Mouse (Mus musculus) lung, postnatal 0 days (tissue): ENCODE results near the gene Mybbp1a. TPM values are rescaled to one million over a fixed set of nuclear protein-coding genes. Genes with fewer than 3 reads are reported as not detected.

Source experiments
- ATAC-seq: fragments of 200-750 bp; cut with Nextera tagmentation; 2 replicates; pipeline ENCODE4 v1.8.0; 2017; ENCODE audit warnings: moderate library complexity
- DNase-seq: peaks from one replicate; pipeline ENCODE4 v3.0.0-alpha.2; 2016; ENCODE audit warnings: low spot score
- H3K27ac ChIP-seq: fragments of 300-500 bp; sonication (generic); 2 replicates; pipeline ENCODE4 v1.5.1; 2014; ENCODE audit warnings: antibody characterized with exemption, mild to moderate bottlenecking, low read length, mixed read lengths
- H3K27me3 ChIP-seq: fragments of 300-500 bp; sonication (generic); replicated peaks from 2 replicates; pipeline ENCODE4 v1.6.1; 2014; ENCODE audit warnings: low read length, mixed read lengths; ENCODE audit not compliant: insufficient read depth
- H3K36me3 ChIP-seq: fragments of 300-500 bp; sonication (generic); 2 replicates; pipeline ENCODE4 v1.6.1; 2014; ENCODE audit warnings: low read length, mixed read lengths; ENCODE audit not compliant: insufficient read depth
- H3K4me1 ChIP-seq: fragments of 300-500 bp; sonication (generic); 2 replicates; pipeline ENCODE4 v1.6.1; 2014; ENCODE audit warnings: antibody characterized with exemption, low read depth, low read length, mixed read lengths; ENCODE audit not compliant: insufficient read depth
- H3K4me2 ChIP-seq: fragments of 300-500 bp; sonication (generic); replicated peaks from 2 replicates; pipeline ENCODE4 v1.6.1; 2014; ENCODE audit warnings: low read depth, mild to moderate bottlenecking, low read length, moderate library complexity, mixed read lengths
- H3K4me3 ChIP-seq: fragments of 300-500 bp; sonication (generic); 2 replicates; pipeline ENCODE4 v1.5.1; 2014; ENCODE audit warnings: low read depth, low read length
- H3K9ac ChIP-seq: fragments of 300-500 bp; sonication (generic); replicated peaks from 2 replicates; pipeline ENCODE4 v1.6.1; 2014; ENCODE audit warnings: low read depth, mild to moderate bottlenecking
- H3K9me3 ChIP-seq: fragments of 300-500 bp; sonication (generic); 2 replicates; pipeline ENCODE4 v1.6.1; 2016; ENCODE audit warnings: low read length, mixed read lengths
- CTCF ChIP-seq: IDR thresholded peaks from 2 replicates; pipeline ENCODE4 v1.5.1; 2016; ENCODE audit warnings: antibody characterized with exemption, mild to moderate bottlenecking
- EP300 ChIP-seq: IDR thresholded peaks from 2 replicates; pipeline ENCODE4 v1.6.1; 2016; ENCODE audit warnings: antibody characterized with exemption, mild to moderate bottlenecking, control low read depth
- WGBS: fragments of 180-500 bp; shearing (Covaris S2); extraction: QIAGEN DNeasy Blood & Tissue Kit; methylation state at CpG from one replicate; pipeline ENCODE4 v1.1.7; 2014; 5-methylcytosine and 5-hydroxymethylcytosine counted together
- polyA plus RNA-seq: library from polyadenylated mRNA; unstranded; fragments of >200 nt; fragmentation: Nextera tagmentation; extraction: Ambion mirVana; gene quantifications from 2 replicates; pipeline ENCODE4 v1.2.1, GENCODE M21; 2015

Mybbp1a gene
- polyA plus RNA-seq, 1 experiment from 2014 or later, result 44.3 TPM

DNA sequence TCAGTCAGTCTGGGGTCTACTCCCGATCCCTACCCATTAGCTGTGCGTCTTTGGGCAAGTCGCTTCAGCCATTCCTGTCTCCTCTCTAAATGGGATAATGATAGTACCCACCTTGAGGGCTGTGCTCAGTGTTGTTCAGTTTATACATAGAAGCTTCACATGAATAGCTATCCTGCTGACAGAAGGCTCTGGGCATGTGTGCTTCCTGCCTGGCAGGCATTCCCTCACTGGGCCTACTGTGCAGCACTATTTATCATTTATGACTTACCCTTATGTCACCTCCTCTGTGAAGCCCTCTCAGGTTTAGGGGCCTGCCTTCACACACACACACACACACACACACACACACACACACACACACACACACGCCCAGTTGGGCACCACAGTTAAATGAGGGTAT is 59.0 kb downstream of the Mybbp1a start:
- WGBS, result 85% methylated on average over 4 of the region's 4 CpGs
- H3K9ac ChIP-seq, result no peak overlapping the region

More for the DNA sequence above, 59.0 kb downstream of the Mybbp1a start:
- no peaks in the 10 kb centered on the region for H3K9me3 ChIP-seq
- H3K4me3 ChIP-seq, result no peak overlapping the region
- H3K4me1 ChIP-seq, result no peaks in the 10 kb centered on the region
- TF ChIP-seq EP300 (no peak), CTCF (no peak)
- H3K36me3 ChIP-seq, result no peaks in the 10 kb centered on the region
- no peak for ATAC-seq
- H3K27ac ChIP-seq, result no peak overlapping the region
- no peaks in the 10 kb centered on the region for H3K27me3 ChIP-seq
- no peak for DNase-seq
- H3K4me2 ChIP-seq, result no peak overlapping the region

Other genes starting within 250 kb of the Mybbp1a start
- gene Gm43951, start 234.5 kb upstream of the Mybbp1a start, polyA plus RNA-seq, result 0.06 TPM in 1 of 2 replicates, not detected in the other
- 9.2 and 11.5 TPM in 2 replicates for gene 4933427D14Rik, start 233.9 kb upstream of the Mybbp1a start, polyA plus RNA-seq
- 156 and 166 TPM in 2 replicates for gene Txndc17, start 233.8 kb upstream of the Mybbp1a start, polyA plus RNA-seq
- gene Med31, start 225.8 kb upstream of the Mybbp1a start, polyA plus RNA-seq, result 50.3 and 50.7 TPM in 2 replicates
- not detected in 2 replicates for gene Slc13a5, start 174.1 kb upstream of the Mybbp1a start, polyA plus RNA-seq
- 32.3 and 39.7 TPM in 2 replicates for gene Xaf1, start 139.7 kb upstream of the Mybbp1a start, polyA plus RNA-seq
- not detected in 2 replicates for gene Fbxo39, start 126.9 kb upstream of the Mybbp1a start, polyA plus RNA-seq
- 14.2 and 17.3 TPM in 2 replicates for gene Tekt1, start 78.9 kb upstream of the Mybbp1a start, polyA plus RNA-seq
- gene Smtnl2, start 29.6 kb upstream of the Mybbp1a start, polyA plus RNA-seq, result 108 TPM in 2 replicates
- 0.94 and 1.0 TPM in 2 replicates for gene Ggt6, start 5.8 kb upstream of the Mybbp1a start, polyA plus RNA-seq
- gene Spns2, start 48.5 kb downstream of the Mybbp1a start, polyA plus RNA-seq, result 11.1 and 12.2 TPM in 2 replicates
- 0.06 and 0.12 TPM in 2 replicates for gene Spns3, start 109.2 kb downstream of the Mybbp1a start, polyA plus RNA-seq
- gene Ube2g1, start 165.9 kb downstream of the Mybbp1a start, polyA plus RNA-seq, result 44.9 and 48.4 TPM in 2 replicates
- 7.9 and 9.4 TPM in 2 replicates for gene Ankfy1, start 248.7 kb downstream of the Mybbp1a start, polyA plus RNA-seq